Mouse (Mus musculus) retina, postnatal 1 day (tissue): ENCODE measurements around the gene Pqlc2.
A peak's percentile ranks its signal among the peaks of the same experiment; 100 is the strongest.

ENCODE experiments used
- DNase-seq: peaks from one replicate; pipeline ENCODE4 v3.0.0-alpha.2; 2012

Gene Pqlc2

GRCm38 (mm10) chr4:139259302-139259871 is 51.1 kb downstream of the Pqlc2 start:
- DNase-seq = no peak

- no peak for DNase-seq
Measured at GRCm38 (mm10) chr4:139258621-139259301, 51.7 kb downstream of the Pqlc2 start.

DNA sequence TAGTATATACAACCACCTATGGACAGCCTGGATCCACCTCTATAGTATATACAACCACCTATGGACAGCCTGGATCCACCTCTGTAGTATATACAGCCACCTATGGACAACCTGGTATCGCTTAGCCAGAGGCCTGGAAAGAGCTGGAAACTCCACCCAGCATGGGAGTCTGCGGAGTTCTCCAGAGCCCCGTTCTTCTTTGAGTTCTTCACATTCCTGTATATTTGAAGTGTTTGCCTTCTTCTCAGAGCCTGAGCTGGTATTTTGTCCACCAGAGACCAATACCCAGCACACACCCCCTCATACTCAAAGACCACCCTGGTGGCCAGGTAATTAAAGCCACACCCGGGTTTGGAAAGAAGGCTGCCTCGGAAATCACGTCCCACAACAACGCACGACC is 53.8 kb downstream of the Pqlc2 start:
- no peak for DNase-seq

DNA sequence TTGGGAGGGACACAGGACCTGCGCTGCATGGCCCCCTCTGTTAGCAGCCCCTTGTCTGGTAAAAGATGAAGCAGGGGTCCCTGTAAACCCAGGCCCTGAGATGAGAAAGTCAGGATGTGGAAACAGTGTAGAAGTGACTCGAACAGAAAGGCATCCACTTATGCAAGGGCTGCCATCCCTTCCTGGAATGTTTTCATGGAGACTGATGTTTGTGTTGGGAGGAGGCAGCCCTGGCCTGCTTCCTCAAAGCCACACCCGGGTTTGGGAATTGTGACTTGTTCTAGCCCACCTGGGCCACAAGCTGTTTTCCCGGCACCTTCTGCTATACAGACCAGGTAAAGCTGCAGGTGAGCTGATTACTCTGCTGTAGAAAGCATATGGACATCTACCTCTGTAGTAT is 54.4 kb downstream of the Pqlc2 start:
- no peak for DNase-seq

DNA sequence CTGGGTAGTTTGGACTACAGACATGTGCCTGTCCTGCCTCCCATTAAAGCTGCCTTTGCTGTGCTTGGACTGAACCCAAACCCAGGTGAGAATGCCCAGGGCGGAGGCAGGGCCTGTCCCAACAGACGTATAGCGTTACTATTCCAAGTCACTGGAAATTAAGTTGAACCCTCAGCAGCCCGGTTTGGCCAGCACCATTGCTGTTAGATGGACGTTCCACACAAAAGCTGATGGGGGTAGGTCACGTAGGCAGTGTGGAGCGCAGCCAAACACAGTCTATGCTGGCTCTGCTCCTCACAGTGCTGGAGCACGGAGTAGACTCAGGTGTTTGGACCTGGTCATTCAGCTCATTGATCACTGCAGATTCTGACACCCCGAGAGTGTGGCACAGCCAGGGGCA is 57.3 kb downstream of the Pqlc2 start:
- DNase-seq = no peak

DNA sequence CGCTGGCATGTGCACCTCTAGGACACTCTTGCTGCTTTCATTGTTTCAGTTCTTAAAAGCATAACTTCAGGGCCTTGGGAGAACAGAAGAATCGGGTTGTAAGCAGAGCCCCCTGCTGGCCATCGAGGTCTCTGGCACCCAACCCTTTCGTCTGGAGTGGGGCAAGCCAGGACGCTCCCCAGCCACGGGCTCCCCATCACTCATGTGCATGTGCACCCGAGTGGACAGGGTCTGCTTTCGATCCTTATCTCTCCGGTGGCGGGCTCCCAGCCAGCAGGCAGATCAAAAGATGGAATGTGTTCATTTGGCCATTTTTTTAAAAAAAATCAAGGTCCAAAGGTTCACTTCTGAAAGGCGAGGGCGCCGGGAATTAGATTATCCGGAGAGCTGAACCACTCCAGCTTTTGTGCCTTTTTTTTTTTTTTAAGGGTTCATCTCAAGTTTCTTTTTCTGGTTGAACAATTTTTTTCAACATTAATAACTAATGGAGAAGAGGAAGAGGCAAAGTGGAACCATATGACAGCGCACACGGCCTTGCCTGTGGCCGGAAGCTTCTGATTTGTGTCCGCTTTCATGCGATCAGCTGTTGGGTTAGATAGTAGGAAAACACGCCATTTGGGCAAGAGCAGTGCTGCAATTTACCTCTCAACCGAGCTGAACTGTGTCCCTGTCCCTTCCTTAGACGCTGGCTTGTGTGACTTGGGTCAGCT is 58.3 kb downstream of the Pqlc2 start:
- DNase-seq = peak; percentile 84

DNA sequence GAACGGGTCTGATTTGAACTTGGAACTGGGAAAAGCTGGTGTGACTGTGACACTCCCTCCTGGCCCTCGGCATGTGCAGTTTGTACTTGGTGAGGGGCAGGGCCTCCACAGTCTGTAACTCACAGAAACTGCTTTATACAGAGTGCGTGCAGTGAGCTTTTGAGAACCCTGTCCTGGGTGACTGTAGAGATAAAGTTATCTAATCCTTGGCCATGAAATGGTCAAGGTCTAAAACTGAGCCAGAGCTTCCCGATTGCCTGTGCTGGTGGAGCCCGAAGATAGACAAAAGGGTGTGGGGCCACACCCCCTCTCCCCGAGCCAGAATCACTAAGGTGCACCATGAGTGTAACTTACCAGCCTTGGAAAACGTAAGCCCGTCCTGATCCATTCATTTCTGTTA is 59.6 kb downstream of the Pqlc2 start:
- no peak for DNase-seq

- no peak for DNase-seq
Measured at GRCm38 (mm10) chr4:139250043-139250442, 60.5 kb downstream of the Pqlc2 start.

DNA sequence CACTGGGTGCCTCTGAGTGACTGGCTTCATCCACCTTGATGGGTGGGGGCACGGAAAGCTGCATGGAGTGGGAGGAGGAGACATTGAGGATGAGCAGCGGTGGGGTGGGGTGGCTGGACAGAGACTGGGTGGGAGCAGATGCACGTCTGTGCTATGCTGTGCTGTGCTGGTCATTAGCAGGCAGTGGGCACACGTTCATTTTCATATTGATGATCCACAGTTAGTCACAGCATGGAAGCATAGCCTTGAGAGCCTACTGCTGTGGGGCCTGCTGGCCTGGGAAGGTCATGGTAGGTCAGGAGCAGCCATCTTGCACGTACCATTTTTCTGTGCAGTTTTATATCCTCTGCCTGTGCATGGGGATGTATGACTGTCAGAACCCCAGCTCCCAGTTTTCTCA is 61.8 kb downstream of the Pqlc2 start:
- no peak for DNase-seq

GRCm38 (mm10) chr4:139247966-139248365 is 62.5 kb downstream of the Pqlc2 start:
- no peak for DNase-seq

- peak; percentile 99 for DNase-seq
Measured at GRCm38 (mm10) chr4:139246130-139246877, 64.2 kb downstream of the Pqlc2 start.

- no peak for DNase-seq
Measured at GRCm38 (mm10) chr4:139245534-139245933, 65.0 kb downstream of the Pqlc2 start.

GRCm38 (mm10) chr4:139244766-139245165 is 65.7 kb downstream of the Pqlc2 start:
- DNase-seq = no peak

GRCm38 (mm10) chr4:139244176-139244575 is 66.3 kb downstream of the Pqlc2 start:
- peak; percentile 46 for DNase-seq
